Mouse (Mus musculus) CH12.LX (cell line): ENCODE measurements around the gene March2. TPM values are rescaled to one million over a fixed set of nuclear protein-coding genes. Genes with fewer than 3 reads are reported as not detected.
A peak's percentile ranks its signal among the peaks of the same experiment; 100 is the strongest.

ENCODE experiments used
- DNase-seq: peaks from one replicate; pipeline ENCODE4 v3.0.0-alpha.2; 2013; ENCODE audit errors: extremely low read depth
- H3K27ac ChIP-seq: 2 replicates; pipeline ENCODE4 v1.5.1; 2012; ENCODE audit warnings: low read depth, mild to moderate bottlenecking, control low read depth, moderate library complexity; ENCODE audit not compliant: insufficient read depth
- H3K27me3 ChIP-seq: replicated peaks from 2 replicates; pipeline ENCODE3; 2012; ENCODE audit warnings: inconsistent platforms
- H3K36me3 ChIP-seq, 2 experiments: replicated peaks in 1 of 2; 2 replicates each; pipeline versions ENCODE3 to v1.6.1; 2012; ENCODE audit warnings: inconsistent platforms in 1 of 2, low read length in 1 of 2, mild to moderate bottlenecking in 1 of 2, mixed read lengths in 1 of 2, moderate library complexity in 1 of 2; ENCODE audit not compliant: control insufficient read depth in 1 of 2, insufficient read depth in 1 of 2
- H3K4me1 ChIP-seq, 2 experiments: 2 replicates each; pipeline ENCODE4 v1.6.1; 2012; ENCODE audit warnings: inconsistent platforms in 1 of 2, moderate library complexity in 1 of 2; ENCODE audit not compliant: insufficient read depth in 2 of 2, control insufficient read depth in 1 of 2
- H3K4me2 ChIP-seq: 2 replicates; pipeline ENCODE4 v1.6.1; 2012; ENCODE audit warnings: low read depth, mild to moderate bottlenecking, control low read depth; ENCODE audit not compliant: poor library complexity, insufficient read depth, severe bottlenecking
- H3K4me3 ChIP-seq, 3 experiments: fragments of 150-350 bp in 1 of 3; sonication (generic) in 1 of 3; replicated peaks in 1 of 3; 2 replicates each; pipeline versions ENCODE3 to v1.5.1; 2011 to 2012; ENCODE audit warnings: low read depth in 2 of 3, low read length in 2 of 3, mild to moderate bottlenecking in 2 of 3, moderate library complexity in 2 of 3, control low read depth in 1 of 3, improper control_type of control experiment in 1 of 3, inconsistent platforms in 1 of 3, mixed read lengths in 1 of 3; ENCODE audit not compliant: poor library complexity in 1 of 3
- H3K79me2 ChIP-seq: replicated peaks from 2 replicates; pipeline ENCODE4 v1.6.1; 2012; ENCODE audit warnings: mild to moderate bottlenecking, moderate library complexity; ENCODE audit not compliant: control insufficient read depth, poor library complexity, insufficient read depth, severe bottlenecking; ENCODE audit errors: extremely low read depth
- H3K9ac ChIP-seq: 2 replicates; pipeline ENCODE4 v1.6.1; 2012; ENCODE audit warnings: low read depth, mild to moderate bottlenecking, control low read depth, moderate library complexity; ENCODE audit not compliant: insufficient read depth
- H3K9me3 ChIP-seq: replicated peaks from 2 replicates; pipeline ENCODE3; 2012; ENCODE audit warnings: low read length, inconsistent platforms, mixed read lengths
- CTCF ChIP-seq, 2 experiments: IDR thresholded peaks in 1 of 2; conservative IDR thresholded peaks in 1 of 2; 2 replicates each; pipeline ENCODE4 v1.5.1; 2011 to 2012; ENCODE audit warnings: low read depth in 2 of 2, low read length in 2 of 2, improper control_type of control experiment in 1 of 2, inconsistent platforms in 1 of 2, mild to moderate bottlenecking in 1 of 2, moderate library complexity in 1 of 2
- E2F4 ChIP-seq: IDR thresholded peaks from 2 replicates; pipeline ENCODE4 v1.6.1; 2011; ENCODE audit warnings: low read depth, low read length, improper control_type of control experiment; ENCODE audit not compliant: insufficient replicate concordance
- EP300 ChIP-seq: IDR thresholded peaks from 2 replicates; pipeline ENCODE4 v1.6.1; 2011; ENCODE audit warnings: low read length, improper control_type of control experiment
- JUN ChIP-seq: IDR thresholded peaks from 2 replicates; pipeline ENCODE4 v1.6.1; 2011; ENCODE audit warnings: low read depth, mild to moderate bottlenecking, low read length, improper control_type of control experiment, moderate library complexity; ENCODE audit not compliant: insufficient read depth
- MEF2A ChIP-seq: IDR thresholded peaks from 2 replicates; pipeline ENCODE4 v1.6.1; 2014; ENCODE audit warnings: low read depth, mild to moderate bottlenecking, inconsistent platforms, low read length, improper control_type of control experiment, borderline replicate concordance
- MYC ChIP-seq: IDR thresholded peaks from 2 replicates; pipeline ENCODE4 v1.6.1; 2011; ENCODE audit warnings: low read depth, mild to moderate bottlenecking, improper control_type of control experiment, low read length
- PAX5 ChIP-seq: IDR thresholded peaks from 2 replicates; pipeline ENCODE4 v1.6.1; 2012; ENCODE audit warnings: low read length, inconsistent platforms, mixed read lengths
- POLR2AphosphoS2 ChIP-seq: IDR thresholded peaks from 2 replicates; pipeline ENCODE4 v1.6.1; 2011; ENCODE audit warnings: low read depth, low read length, improper control_type of control experiment
- RAD21 ChIP-seq: IDR thresholded peaks from 2 replicates; pipeline ENCODE4 v1.6.1; 2011; ENCODE audit warnings: low read depth, mild to moderate bottlenecking, low read length, improper control_type of control experiment, moderate library complexity
- RCOR1 ChIP-seq: conservative IDR thresholded peaks from 2 replicates; pipeline ENCODE4 v1.6.1; 2012; ENCODE audit warnings: low read depth, mild to moderate bottlenecking, inconsistent platforms, low read length, improper control_type of control experiment
- SIN3A ChIP-seq: IDR thresholded peaks from 2 replicates; pipeline ENCODE4 v1.6.1; 2012; ENCODE audit warnings: low read length, improper control_type of control experiment, inconsistent platforms
- SMC3 ChIP-seq: IDR thresholded peaks from 2 replicates; pipeline ENCODE4 v1.6.1; 2011; ENCODE audit warnings: low read depth, low read length, improper control_type of control experiment
- TCF12 ChIP-seq: IDR thresholded peaks from 2 replicates; pipeline ENCODE4 v1.6.1; 2014; ENCODE audit warnings: low read depth, mild to moderate bottlenecking, inconsistent platforms, low read length, improper control_type of control experiment
- UBTF ChIP-seq: IDR thresholded peaks from 2 replicates; pipeline ENCODE4 v1.6.1; 2012; ENCODE audit warnings: low read depth, mild to moderate bottlenecking, inconsistent platforms, low read length, improper control_type of control experiment, moderate library complexity
- USF1 ChIP-seq: IDR thresholded peaks from 2 replicates; pipeline ENCODE4 v1.6.1; 2014; ENCODE audit warnings: low read depth, mild to moderate bottlenecking, inconsistent platforms, low read length, improper control_type of control experiment
- ZC3H11A ChIP-seq: IDR thresholded peaks from 2 replicates; pipeline ENCODE4 v1.6.1; 2012; ENCODE audit warnings: low read depth, mild to moderate bottlenecking, inconsistent platforms, low read length, improper control_type of control experiment
- ZKSCAN1 ChIP-seq: IDR thresholded peaks from 2 replicates; pipeline ENCODE4 v1.6.1; 2012; ENCODE audit warnings: low read depth, inconsistent platforms, low read length, improper control_type of control experiment, borderline replicate concordance
- ZNF384 ChIP-seq: IDR thresholded peaks from 2 replicates; pipeline ENCODE4 v1.6.1; 2012; ENCODE audit warnings: low read depth, low read length, improper control_type of control experiment, inconsistent platforms
- dilution Hi-C: fragments of 300-500 bp; cut with MboI; formaldehyde crosslinking; loops from 2 replicates; pipeline ENCODE4 v1.14.3; 2020; ENCODE audit warnings: low sequenced_read_pairs; ENCODE audit not compliant: extremely low pct_unique_long_range_greater_than_20kb, extremely low pct_ligation_motif_present
- in situ Hi-C: fragments of 300-500 bp; cut with MboI; formaldehyde crosslinking; loops from 3 replicates; pipeline ENCODE4 v1.14.3; 2019; ENCODE audit warnings: low sequenced_read_pairs, low pct_ligation_motif_present, low pct_unique_long_range_greater_than_20kb, mixed read lengths
- polyA plus RNA-seq: library from polyadenylated mRNA; unstranded; fragments of >175 nt; gene quantifications from 2 replicates; pipeline ENCODE4 v1.2.1, GENCODE M21; 2012; ENCODE audit warnings: low read depth; ENCODE audit not compliant: insufficient read length
- total RNA-seq, 2 experiments: library from RNA; depleted of rRNA; stranded (reverse); fragments of 300-350 nt in 1 of 2; fragments of >200 nt in 1 of 2; gene quantifications; 2 replicates each; pipeline ENCODE4 v1.2.3; 2012 to 2014

March2 gene
- total and polyA plus RNA-seq, 3 experiments = 9.2 to 12.2 (median 9.3) TPM

DNA sequence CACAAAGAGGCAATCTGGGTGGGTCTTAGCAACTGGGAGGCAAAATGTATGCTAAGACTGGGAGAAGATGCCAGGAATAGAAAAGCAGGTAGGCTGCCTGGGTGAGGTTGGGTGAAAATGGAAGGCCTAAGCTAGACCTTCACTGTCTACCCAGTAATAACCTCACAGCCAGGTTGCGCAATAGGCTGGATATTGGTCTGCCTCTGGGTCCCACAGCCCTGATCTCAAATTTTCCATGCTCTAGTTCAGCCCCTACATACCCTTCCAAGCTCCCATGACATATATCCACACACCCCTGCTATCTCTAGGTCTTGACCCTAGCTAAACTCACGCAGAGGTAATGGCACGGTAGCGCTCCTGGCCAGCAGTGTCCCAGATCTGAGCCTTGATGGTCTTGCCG, 31.0 kb upstream of the March2 start:
- Histone ChIP-seq H3K27me3 (no peaks in the 10 kb centered on the region), H3K4me3 (no peak overlapping the region), H3K79me2 (peaks cover 12% of the 10 kb centered on the region), H3K9ac (no peak overlapping the region), H3K9me3 (no peaks in the 10 kb centered on the region), H3K4me2 (no peak overlapping the region)
- in situ Hi-C loops (no loop called here), dilution Hi-C loops (no loop called here)
- no peak for DNase-seq
- TF ChIP-seq ZNF384 (no peak), SMC3 (no peak), JUN (no peak)
- TF ChIP-seq, all 38 proteins: peak for 0
- Histone ChIP-seq H3K36me3 (peaks cover 47 to 82% of the 10 kb centered on the region in 2 experiments), H3K4me1 (peaks cover 0 to 2% of the 10 kb centered on the region in 2 experiments; a peak in 1 of 4 replicates), H3K27ac (no peak overlapping the region)

DNA sequence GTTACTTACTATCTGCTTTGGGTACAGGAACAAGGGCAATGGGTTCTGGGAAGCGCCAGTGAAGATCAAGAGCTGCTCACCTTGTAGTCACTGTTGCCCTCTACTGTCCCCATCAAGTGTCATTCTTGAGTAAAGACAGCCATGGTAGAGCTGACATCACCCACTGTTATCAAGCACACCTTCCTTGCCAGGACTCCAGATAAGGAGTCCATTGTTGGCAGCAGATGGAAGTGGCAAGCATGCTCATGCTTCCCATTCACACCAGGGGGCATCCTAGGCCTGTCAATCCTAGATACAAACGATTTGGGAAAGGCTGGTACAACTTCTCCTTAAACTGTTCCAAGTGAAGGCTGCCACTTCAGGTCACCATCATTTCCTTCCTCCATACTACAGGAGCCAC, 27.5 kb upstream of the March2 start:
- dilution Hi-C loops = no loop called here
- no peak overlapping the region for H3K9ac ChIP-seq
- no peak overlapping the region for H3K4me2 ChIP-seq
- no peaks in the 10 kb centered on the region for H3K79me2 ChIP-seq
- H3K36me3 ChIP-seq = peaks cover 41 to 54% of the 10 kb centered on the region in 2 experiments
- no peaks in the 10 kb centered on the region for H3K27me3 ChIP-seq
- H3K27ac ChIP-seq = no peak overlapping the region
- H3K9me3 ChIP-seq = no peaks in the 10 kb centered on the region
- TF ChIP-seq UBTF = no peak
- TF ChIP-seq MEF2A = no peak
- TF ChIP-seq ZNF384 = no peak
- TF ChIP-seq MYC = no peak
- no peak for TF ChIP-seq PAX5
- TF ChIP-seq ZKSCAN1 = no peak
- no peak for TF ChIP-seq USF1
- no peak for TF ChIP-seq JUN
- TF ChIP-seq POLR2AphosphoS2 = no peak
- TF ChIP-seq SMC3 = peak; percentile 70
- TF ChIP-seq CTCF (conservative IDR thresholded peaks at IDR 0.05 in 1 of 2, IDR thresholded peaks at IDR 0.05 in 1 of 2; ENCODE audit: low read depth in 2 of 2, low read length in 2 of 2) = peak; percentile 26 to 67; a peak in 2 of 4 replicates
- TF ChIP-seq EP300 = no peak
- TF ChIP-seq SIN3A = no peak
- TF ChIP-seq RAD21 = peak; percentile 63
- no peak for TF ChIP-seq TCF12
- TF ChIP-seq ZC3H11A = no peak
- no peak for TF ChIP-seq RCOR1
- TF ChIP-seq E2F4 = no peak
- no peak overlapping the region for H3K4me3 ChIP-seq
- in situ Hi-C loops = no loop called here
- H3K4me1 ChIP-seq = no peaks in the 10 kb centered on the region
- DNase-seq = peak; percentile 10
